Mouse (Mus musculus) effector memory CD4-positive, alpha-beta T cell, adult 7 months (primary cell): Measurements from ENCODE around the gene Klhdc10. TPM values are rescaled to one million over a fixed set of nuclear protein-coding genes. Genes with fewer than 3 reads are reported as not detected.

Experiments used
- polyA plus RNA-seq: library from polyadenylated mRNA; unstranded; fragments of 100-300 nt; shearing (Covaris generic); gene quantifications from one replicate; pipeline ENCODE4 v1.2.1, GENCODE M21; 2017

Gene Klhdc10
- polyA plus RNA-seq, result 18.4 TPM

DNA sequence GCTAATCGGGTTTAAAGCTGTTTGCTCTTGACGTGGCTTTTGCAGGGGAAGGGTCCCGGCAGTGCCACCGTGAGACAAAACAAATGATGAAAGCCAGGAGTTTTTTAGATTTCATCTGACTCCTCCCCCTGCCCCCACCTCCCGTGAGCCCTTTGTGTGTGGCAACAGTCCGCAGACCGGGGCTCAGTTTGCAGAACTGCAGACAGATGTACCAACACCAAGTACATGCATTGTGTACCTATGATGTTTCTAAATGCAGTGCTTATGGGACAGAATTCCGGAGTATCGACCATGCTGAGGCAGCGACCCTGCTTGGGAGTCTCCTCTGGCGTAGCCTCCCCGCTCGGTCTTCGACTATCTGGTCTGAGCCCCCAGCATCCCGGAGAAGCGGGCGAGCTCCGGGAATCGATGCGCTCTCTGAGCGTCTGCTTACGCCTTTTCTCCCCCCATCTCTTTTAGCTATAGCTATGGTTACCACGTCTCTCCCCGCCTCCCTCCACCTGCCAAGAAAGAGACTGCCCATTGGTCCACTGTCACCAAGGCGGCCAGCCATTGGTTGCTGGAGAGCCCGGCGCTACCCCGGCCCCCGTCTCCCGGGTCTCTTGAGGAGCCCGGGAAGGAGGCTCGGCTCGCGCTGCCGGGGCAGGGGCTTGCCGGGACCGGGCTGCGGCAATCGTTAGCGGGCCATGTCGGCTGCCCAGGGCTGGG is at the start of gene Klhdc10:
TSS of gene Klhdc10 (plus strand) at position 561 of the 708 bp plus-strand sequence.

DNA sequence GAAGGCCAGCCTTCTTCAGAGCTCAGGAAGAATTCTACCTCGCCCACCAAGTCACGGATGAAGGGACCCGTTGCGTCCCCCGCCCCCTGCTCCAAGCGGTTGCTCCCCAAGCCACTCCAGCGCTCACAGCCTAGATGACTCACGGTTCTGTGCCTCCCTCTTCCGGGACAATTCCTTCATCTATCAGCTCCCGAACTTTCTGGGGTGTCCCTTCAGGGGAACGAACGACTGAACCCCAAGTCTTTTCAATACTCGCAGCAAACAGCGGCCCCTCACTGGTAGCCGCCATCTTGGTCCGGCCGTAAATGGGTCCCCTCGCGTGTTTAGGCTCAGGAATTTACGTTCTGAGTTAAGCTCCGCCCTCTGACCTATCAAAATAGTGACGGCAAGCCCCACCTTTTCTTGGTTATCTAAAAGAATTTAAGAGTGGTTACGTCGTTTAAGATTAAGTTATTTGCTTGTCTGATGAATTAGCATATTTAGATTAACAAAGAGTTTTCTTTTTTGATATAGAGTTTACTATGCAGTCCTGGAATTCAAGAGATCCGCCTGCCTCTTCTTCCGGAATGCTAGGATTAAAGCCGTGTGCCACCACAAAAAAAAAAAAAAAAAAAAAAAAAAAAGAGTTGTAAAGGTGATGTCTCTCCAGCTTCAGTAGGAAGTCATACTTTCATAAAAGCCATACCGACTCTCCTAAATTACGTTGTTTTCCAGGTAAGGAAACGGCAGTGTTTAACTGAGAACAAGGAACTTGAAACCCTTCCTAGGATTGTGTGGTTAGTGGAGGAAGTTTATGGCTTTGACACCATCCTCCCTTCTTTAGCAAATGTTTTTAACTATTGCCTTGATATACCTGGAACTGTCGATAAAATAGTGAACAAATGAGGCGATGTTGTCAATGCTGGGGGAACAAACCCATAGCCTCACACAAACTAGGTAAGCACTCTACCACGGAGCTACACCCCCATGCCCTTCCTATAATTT is 10.7 kb upstream of the Klhdc10 start, which contains the start of gene Zc3hc1:
TSS of gene Zc3hc1 (minus strand) at position 315 of the 984 bp plus-strand sequence.

Other genes starting within 250 kb of the Klhdc10 start
- gene Ube2h, start 97.3 kb upstream of the Klhdc10 start, polyA plus RNA-seq, result 99.0 TPM
- 46.2 TPM for gene Zc3hc1, start 10.8 kb upstream of the Klhdc10 start, polyA plus RNA-seq
- 43.2 TPM for gene Tmem209, start 107.9 kb downstream of the Klhdc10 start, polyA plus RNA-seq
- gene Ssmem1, start 108.0 kb downstream of the Klhdc10 start, polyA plus RNA-seq, result not detected
- gene Cpa2, start 139.7 kb downstream of the Klhdc10 start, polyA plus RNA-seq, result not detected
- not detected for gene Cpa4, start 166.5 kb downstream of the Klhdc10 start, polyA plus RNA-seq
- not detected for gene Cpa5, start 209.1 kb downstream of the Klhdc10 start, polyA plus RNA-seq
- gene Cpa1, start 237.3 kb downstream of the Klhdc10 start, polyA plus RNA-seq, result not detected